Mouse (Mus musculus) layer of hippocampus, adult 18-20 months (tissue): Measurements from ENCODE around the gene Gabrb1. TPM values are rescaled to one million over a fixed set of nuclear protein-coding genes. Genes with fewer than 3 reads are reported as not detected.

Experiments
- DNase-seq, 2 experiments: peaks; one replicate each; pipeline ENCODE4 v3.0.0; 2022; ENCODE audit warnings: low spot score in 2 of 2
- total RNA-seq, 2 experiments: library from RNA; stranded (reverse); gene quantifications; 2 replicates each; pipeline ENCODE4 v1.2.3; 2021

Gene Gabrb1
- total RNA-seq, 2 experiments from 2014 or later: 130 to 132 TPM

DNA sequence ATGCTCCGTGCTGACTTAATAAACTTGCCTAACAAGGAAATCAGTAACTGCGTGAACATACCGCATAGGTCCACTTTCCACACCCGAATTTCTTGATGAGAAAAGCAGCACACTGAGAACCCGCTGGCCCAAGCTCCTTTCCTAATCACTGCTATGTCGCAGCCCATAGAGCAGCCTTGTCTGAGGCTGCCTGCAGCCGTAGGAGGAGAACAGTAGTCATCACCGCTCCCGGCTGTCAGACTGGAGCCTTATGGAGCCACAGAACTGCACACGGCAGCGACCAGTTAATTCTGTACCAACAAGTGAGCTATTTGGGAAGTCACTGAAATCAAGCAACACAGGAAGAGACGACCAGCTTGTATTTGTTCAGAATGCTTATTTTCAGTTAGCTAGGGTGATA, 500.8 kb downstream of the Gabrb1 start:
- DNase-seq: peak; percentile 59 to 83

- DNase-seq: no peak
Measured at GRCm38 (mm10) chr5:72159537-72159936, 501.6 kb downstream of the Gabrb1 start.

GRCm38 (mm10) chr5:72160781-72161485, 503.0 kb downstream of the Gabrb1 start:
- no peak for DNase-seq

DNA sequence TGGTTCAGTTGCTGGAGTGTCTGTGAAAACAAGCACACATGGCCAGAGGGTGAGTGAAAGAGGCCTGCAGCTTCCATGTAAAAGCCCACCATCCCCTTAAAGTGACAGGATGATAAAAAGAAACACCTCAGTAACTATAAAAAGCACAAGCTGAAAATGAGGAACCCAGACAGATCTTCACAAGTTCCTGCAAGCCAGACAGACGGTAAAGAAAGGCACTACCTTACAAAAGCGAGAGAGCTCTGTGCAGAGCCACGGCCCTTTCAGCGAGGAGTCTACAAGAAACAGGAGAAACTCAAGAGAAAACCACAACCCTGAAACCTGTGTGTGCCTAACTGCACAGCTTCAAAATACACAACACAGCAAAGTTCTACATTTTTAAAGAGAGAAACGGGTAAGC, 504.9 kb downstream of the Gabrb1 start:
- DNase-seq: no peak

DNA sequence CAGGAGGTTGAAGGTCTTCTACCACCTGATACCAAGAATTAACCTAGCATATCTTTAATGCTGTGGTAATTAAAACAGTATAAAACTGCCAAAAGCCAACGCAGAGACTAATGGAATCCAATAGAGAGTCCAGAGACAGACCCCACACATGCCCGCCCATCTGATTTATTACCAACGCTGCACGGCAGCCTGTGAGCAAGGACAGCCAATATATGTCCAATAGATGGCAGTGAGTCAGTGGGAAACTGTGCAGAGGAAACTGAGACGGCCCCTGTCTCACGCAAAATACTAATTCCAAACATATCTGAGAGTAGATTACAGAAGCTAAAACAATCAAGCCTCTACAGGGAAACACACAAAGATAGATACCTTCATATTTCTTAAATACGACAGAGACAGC, 506.5 kb downstream of the Gabrb1 start:
- no peak for DNase-seq

DNA sequence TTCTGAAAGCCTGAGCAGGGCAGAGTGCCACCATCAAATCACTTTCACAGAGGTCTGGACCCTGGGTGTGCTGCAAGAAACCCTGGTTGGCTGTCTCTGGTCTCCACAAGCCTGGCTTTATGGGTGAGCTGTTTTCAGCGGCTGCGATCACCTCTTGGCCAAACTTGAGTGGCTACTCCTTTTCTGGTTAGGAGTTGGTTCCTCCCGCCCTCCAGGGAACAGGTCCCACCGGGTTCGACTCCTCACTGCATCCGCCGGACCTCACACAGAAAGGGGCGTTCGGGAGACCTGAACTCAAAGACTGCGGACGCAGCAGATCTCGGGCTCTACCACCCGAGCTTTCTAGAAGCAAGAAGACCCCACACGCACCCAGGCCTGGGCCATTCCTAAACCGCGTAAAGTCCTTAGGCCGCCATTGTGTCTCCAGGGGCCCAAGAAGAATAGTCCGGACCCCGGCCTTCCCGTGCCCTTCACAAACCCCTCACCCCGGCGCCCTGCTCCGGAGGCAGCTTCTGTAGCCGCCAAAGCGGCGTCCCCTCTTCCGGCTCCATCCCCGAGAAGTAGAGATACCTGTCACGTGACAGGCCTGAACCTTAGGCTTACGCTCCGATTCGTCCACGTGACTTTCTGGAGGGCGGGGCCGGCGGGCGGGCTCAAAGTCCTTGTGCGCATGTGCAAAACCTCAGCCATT, 509.8 kb downstream of the Gabrb1 start, which contains the start of gene Commd8:
TSS of gene Commd8 (minus strand) at position 596 of the 691 bp plus-strand sequence.
- peak; percentile 91 to 97 for DNase-seq

GRCm38 (mm10) chr5:72168285-72168621, 510.3 kb downstream of the Gabrb1 start:
- DNase-seq: no peak

- no peak for DNase-seq
Measured at GRCm38 (mm10) chr5:72170067-72170466, 512.2 kb downstream of the Gabrb1 start.

- DNase-seq: peak in 1 of 2 experiments; percentile 49
Measured at GRCm38 (mm10) chr5:72172675-72173074, 514.8 kb downstream of the Gabrb1 start.

- DNase-seq: no peak
Measured at GRCm38 (mm10) chr5:72173521-72173920, 515.6 kb downstream of the Gabrb1 start.

DNA sequence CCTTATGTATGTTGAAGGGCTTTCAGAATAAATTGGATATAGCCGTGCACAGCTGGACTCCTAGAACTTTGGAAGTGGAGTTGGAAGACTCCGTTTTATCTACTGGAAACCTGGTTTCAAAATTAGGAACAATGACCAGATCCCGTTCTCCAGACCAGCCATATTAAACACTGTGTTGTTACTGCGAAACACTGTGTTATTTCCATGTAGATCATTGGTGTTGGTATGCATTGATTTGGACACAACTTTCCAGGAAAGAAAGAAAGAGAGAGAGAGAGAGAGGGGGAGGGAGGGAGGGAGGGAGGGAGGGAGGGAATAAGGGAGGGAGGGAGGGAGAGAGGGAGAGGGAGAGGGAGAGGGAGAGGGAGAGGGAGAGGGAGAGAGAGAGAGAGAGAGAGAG, 517.1 kb downstream of the Gabrb1 start:
- no peak for DNase-seq

- DNase-seq: no peak
Measured at GRCm38 (mm10) chr5:72175530-72175929, 517.6 kb downstream of the Gabrb1 start.

DNA sequence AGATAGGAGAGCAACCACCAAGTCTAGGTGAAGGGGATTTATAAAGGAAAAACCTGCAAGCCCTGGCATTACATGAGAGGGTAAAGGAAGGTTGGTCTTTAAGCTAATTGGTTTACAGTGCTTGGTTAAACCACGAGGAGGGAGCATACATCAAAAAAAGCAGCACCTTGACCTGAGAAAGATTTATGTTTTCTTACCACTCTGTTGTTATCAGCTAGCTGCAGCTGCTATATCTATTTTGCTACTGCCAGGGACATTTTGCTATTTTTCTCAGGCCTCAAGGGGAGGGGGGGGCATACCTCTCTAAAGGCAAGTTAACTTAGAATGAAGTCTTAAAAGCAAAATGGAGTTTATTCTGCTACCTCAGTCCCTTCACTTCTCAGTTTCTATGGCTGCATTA, 523.3 kb downstream of the Gabrb1 start:
- DNase-seq: no peak

- DNase-seq: no peak
Measured at GRCm38 (mm10) chr5:72182804-72183203, 524.9 kb downstream of the Gabrb1 start.

DNA sequence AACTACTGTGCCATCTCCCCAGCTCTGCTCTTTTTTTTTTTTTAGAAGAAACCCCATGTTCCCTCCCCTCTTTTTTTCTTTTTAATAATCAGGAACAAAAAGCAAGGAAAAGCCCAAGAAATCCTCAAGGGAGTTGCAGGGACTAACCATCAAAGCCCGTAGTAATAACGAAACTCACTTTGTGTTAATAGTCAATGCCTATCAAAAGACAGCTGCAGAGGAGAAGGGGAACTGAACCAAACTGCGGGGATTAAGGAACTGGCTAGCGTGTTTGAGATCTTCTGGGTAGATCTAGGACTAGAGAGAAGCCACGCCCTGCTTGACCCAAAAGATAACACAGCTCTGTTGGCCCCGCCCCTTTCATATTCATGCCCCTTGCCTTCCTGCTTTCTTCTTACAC, 526.0 kb downstream of the Gabrb1 start:
- DNase-seq: no peak

DNA sequence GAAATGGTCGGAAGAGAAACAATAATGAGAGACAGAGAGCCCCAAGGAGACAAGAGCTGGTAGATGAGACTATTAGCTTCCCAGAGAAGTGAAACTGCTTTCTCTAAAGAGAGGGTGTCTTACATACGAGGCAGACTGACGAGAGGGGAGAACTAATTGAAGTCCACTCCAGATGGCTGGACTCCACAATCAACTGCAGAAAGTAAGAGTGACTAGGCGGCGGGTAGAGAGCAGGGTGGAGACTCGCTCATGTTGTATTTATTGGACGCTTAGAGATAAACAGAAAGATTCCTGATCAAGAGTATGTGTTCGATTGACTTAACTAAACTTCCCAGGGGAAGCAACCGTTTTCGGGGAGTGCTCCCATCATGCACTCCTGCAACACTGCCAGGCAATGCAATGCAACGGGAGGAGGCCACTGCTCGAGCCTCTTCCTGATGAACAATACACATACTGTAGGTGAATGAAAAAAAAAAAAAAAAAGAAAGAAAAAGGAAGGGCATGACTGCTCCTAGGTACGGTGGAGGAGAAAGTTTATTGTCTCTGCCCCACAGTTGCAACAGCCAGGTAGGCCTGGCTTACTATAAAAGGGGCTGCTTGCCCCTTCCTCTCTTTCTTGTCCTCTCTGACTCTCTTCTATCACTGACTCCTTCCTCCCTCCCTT, 526.7 kb downstream of the Gabrb1 start:
- no peak for DNase-seq

GRCm38 (mm10) chr5:72191154-72191553, 533.2 kb downstream of the Gabrb1 start:
- no peak for DNase-seq

- DNase-seq: no peak
Measured at GRCm38 (mm10) chr5:72191932-72192331, 534.0 kb downstream of the Gabrb1 start.

DNA sequence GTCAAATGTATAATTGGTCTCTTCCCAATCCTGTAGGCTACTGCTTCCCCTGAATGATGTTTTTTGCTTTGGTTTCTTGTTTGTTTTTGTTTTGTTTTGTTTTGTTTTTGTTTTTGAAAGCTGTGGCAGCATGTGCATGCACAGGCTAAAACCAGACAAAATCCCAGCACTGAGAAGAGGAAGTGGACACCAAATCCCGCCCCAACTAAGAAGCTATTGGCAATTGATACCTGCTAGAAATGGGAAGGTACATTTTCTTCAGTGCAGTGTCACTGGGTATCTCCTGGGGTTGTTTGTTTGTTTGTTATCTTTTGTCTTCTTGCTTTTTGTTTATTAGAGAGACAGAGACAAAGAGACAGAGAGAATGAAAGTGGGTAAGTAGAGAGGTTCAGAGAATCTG, 537.5 kb downstream of the Gabrb1 start:
- DNase-seq: no peak
